Mouse (Mus musculus): ENCODE results near the gene Krt77. TPM values are rescaled to one million over a fixed set of nuclear protein-coding genes. Genes with fewer than 3 reads are reported as not detected.

The Krt77 gene
- total RNA-seq (2022), result 10 to 100 TPM; 12.2 to 16.2 (median 14.6) TPM

DNA sequence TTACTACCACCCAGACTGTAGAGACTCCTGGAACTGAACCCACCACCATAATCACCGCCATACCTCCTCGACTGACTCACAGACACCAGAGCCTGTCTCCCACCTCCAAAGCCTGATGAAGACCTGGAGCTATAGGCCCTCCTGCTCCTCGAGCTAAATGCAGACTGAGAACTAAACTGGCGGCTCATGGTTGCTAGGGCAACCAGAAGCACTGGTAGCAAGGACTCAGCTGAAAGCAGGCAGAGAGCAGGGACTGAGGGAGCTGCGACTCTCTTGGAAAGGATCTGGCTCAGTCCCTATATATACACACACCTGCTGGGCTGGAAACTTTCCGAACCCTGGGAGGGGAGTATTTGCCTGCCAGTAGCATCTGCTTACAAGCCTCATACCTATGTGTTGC, at the start of gene Krt77:
Gene Krt77 (minus strand): TSS at position 275 of the 400 bp plus-strand sequence.
- peak; percentile 68 to 76 for DNase-seq (ENCODE audit: low spot score in 2 of 2)

DNA sequence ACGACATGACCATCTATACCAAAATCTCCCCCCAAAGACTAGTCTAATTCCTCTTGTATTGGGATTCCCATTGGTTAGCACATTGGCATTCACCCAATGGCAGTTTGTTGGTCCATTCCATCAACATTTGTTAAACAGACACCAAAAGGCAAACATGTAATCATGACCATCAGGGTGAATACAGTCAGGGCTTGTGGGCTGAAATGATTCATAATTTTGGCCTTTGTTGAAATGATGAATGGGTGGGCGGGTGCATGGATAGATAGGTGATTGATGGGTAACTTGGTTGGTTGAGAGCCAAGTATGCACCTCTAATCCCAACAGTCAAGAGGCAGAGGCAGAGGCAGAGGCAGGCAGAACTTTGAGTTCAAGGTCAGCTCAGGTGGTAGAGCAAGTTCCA, 46.6 kb upstream of the Krt77 start:
- no peak for DNase-seq (ENCODE audit: low spot score in 2 of 2)

DNA sequence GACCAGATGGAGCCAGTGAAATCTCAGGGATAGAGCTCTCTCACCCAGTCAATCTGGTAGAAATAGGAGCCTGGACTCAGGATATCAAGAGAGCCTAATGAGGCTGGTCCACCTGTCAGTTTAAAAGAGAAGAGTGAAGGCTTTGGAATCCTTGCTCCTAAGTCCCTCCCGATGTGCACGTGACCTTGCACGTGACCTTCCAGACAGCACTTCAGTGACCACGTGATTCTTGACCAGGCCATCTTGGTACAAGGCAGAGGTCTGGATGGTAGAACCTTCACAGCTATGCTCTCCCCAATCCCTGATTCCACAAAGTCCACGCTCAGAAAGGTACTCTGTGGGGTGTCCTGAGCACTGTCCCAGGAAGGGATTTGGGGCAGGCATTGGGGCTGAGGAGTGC, 35.3 kb upstream of the Krt77 start:
- DNase-seq (ENCODE audit: low spot score in 2 of 2), result no peak

DNA sequence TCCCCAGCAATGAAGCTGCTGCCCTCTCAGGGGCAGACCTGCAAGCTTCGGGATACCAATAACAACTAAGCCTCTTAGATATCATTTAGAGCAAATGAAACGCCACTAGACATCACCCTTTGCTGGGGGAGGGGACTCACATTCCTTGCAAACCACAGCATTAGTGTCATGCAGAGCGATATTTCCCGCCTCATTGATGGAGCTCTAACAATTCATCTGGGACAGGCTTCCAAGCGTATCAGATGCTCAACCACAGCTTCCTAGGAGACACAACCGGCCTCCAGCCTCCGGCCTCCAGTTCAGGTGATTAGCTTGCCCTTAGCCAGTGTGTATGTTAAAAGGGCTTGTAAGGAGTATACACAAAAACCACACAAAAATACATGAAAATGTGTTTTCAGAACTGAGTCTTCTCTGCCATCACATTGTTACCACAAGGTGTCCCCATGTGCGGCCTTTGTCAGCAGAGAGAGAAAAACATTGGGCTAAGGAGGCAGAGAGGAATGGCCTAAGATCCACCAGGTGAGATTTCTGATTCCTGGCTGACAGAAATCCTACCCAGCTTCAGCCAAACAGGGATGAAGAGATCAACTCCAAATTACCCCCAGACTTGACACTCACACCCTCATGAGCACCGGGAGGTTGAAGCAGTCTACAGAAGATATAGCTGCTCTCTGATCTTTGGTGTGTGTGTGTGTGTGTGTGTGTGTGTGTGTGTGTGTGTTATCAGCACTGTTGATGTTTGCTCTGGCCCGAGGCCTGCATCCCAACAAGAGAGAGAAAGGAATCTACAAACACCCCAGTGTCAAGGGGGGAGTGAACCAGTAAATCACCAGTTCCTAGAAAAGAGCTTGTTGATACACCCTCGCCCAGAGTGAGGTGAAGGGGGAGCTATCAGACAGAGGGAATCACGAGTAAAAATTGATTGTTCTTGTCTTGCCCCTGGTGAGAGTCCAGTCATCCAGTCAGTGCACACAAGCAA, 33.0 kb upstream of the Krt77 start:
- no peak for DNase-seq (ENCODE audit: low spot score in 2 of 2)

DNA sequence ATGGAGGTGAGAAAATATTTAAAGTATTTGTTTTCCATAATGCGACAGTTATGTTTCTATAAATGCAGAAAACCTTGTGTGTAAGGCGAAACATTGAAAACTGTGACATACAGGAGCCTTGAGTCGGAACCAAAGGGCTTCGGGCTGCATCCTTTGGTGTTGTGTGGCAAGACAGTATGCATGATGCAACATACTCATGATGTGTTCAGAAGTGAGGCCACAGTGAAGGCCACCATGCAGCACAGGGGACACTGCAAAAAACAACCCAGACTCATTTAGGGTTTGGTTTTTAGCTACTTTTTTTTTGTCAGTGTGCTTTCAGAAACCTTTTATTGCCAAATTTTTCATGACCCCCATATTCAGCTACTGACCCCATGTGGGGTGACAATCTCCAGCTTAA, 25.7 kb upstream of the Krt77 start:
- DNase-seq (ENCODE audit: low spot score in 2 of 2), result no peak

DNA sequence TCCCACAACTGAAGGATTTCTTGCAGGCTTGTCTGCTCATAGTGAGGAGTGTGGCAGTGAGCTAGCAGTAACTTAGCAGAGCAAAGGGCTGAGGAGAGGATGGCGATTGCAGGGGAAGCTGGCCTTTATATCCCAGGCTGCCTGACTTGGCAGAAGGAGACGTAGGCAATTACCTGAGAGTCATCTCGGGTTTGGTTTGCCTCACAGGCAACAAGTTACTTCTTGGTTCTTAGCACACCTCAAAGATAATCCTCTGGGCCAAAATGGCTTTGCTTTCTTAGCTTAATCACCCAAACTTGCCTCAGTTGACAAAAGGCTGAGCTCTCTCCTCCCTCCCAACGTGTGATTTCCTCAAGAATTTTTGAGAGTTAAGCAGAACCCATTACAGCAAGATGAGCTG, 23.3 kb upstream of the Krt77 start, which contains the start of gene Krt76:
Gene Krt76 (minus strand): TSS at position 101 of the 400 bp plus-strand sequence.
- DNase-seq (ENCODE audit: low spot score in 2 of 2), result no peak

DNA sequence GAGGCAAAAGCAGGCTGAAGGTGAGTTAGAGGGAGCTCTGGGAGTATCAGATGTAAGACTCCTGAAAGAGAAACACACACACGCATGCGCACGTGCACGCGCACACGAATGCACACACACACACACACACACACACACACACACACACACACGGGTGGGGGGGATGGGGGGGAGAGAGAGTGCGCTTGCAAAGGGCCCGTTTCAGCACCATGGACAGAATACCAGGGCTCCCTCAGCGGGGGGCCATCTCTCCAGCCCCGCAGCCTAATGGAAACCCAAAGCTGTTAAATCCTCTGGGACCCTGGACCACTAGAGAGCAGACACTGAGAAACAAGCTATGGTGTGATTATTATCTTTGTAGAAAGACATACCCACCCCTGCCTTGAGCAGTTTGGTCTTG, 10.3 kb upstream of the Krt77 start:
- DNase-seq (ENCODE audit: low spot score in 2 of 2), result no peak

DNA sequence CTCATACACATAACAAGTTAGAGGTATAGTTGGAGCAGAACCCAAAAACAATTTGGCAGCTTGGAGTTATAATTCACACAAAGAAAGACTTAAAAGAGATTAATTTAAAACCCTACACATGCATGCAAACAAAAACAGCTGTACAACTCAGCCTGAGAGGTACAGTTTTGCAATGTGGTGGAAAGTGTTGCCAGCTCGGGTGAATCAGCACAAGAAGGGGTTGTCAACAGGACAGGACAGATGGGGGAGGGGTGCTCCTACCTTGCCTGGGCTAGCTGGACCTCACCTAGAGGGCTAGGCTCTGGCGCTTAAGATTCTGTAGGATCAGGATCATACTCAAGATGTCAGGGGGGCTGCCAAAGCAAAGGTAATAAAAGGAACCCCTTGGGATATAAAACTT, 8.5 kb upstream of the Krt77 start:
- no peak for DNase-seq (ENCODE audit: low spot score in 2 of 2)

DNA sequence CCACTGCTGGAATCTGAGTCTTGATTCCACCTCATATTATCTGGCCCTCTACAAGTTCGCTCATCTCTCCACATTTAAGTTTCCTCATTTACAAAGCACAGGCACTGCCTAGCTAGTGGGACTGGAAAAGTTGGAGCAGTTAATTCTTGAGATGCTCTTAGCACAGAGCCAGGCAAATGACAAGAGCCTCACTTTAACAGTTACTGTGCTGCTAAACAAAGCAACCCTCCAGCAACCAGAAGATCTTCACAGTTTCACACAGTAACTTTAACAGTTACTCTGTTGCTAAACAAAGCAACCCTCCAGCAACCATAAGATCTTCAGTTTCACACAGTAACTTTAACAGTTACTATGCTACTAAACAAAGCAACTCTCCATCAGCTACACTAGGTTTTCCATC, 4.9 kb upstream of the Krt77 start:
- no peak for DNase-seq (ENCODE audit: low spot score in 2 of 2)

DNA sequence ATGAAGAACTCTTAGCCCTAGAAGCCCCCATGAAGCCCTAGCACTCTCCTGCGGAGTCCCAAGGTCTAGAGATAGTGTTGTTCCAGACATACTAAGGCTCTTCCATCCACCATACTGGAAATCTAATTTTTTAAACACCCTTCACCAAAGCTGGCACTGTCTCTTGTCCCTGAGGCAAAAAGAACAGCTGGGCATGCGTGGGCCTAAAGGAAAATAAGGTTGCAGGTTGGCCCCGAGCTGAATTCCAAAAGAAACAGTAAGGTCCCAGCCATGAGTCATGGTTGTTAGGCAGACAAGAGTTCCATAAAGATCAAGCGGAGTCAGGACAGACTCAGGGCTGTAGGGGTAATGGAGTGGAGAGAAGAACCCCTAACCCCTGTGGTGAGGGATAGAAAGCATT, 3.7 kb upstream of the Krt77 start:
- DNase-seq (ENCODE audit: low spot score in 2 of 2), result no peak

DNA sequence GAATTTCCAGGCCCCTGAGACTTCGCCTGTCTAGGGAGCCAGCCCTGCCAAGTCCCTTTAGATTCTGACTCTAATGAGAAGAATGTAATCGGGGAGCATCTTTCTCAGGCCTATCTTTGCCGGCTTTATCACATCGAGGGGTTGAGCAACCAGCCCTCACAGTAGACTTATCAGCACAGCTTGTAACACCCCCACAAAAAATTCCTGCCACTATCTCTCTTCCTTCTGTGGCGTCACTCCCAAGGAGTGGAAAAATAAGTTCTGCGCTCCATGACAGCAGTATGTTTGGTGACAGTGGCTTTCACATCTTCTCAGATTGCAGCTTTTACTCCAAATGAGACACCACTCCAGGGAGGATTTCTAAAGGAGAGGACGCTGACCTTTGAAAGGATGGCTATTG, 2.8 kb downstream of the Krt77 start:
- peak; percentile 37 to 48 for DNase-seq (ENCODE audit: low spot score in 2 of 2)

DNA sequence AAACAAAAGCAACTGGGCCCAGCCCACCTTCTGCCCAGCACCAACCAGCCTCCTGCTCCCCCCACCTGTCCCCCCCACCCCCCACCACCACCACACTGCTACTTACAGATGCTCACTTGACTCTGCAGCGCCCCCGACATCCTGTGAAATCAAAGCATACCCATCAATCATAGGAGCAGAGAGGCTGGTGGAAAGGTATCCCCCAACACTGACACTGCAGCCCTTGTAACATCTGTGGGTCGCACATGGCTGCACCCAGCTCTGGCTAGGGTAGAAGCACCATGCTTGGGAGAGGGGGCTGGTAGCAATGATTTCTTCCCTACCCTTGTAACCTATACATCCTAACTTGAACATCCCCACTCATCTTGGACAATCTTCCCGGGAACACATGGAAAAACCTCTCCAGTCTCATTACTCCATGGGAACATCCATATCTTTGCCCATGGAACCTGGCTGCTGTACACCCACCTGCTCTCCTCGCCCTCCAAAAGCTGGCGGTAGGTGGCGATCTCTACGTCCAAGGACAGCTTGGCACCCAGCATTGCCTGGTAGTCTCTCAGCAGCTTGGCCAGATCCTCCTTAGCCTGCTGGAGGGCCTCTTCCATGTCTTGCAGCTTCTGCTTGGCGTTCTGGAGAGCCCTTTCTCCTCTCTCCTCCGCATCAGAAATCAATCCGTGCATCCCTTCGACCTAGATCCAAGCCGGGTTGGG, 8.9 kb downstream of the Krt77 start:
- DNase-seq (ENCODE audit: low spot score in 2 of 2), result no peak

DNA sequence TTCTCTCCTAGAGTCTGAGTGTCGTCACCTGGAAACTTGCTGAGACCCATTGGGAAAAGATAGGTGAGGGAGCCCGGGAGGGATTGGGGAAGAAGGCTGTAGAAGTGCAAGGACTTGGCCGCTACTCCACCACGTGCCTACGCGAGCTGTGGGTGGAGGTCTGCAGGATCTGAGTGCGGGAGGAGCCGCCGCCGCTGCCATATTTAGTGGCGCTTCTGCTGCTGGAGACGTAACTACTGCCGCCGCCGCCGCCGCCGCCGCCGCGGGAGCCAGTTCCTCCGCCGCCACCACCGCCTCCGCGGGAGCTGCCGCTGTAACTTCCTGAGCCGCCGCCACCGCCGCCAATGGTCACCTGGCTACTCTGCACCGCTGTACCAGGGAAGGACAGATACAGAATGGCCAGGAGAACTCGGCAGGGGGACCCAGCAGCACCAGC, 9.8 kb downstream of the Krt77 start:
- DNase-seq (ENCODE audit: low spot score in 2 of 2), result peak in 1 of 2 experiments; percentile 43

DNA sequence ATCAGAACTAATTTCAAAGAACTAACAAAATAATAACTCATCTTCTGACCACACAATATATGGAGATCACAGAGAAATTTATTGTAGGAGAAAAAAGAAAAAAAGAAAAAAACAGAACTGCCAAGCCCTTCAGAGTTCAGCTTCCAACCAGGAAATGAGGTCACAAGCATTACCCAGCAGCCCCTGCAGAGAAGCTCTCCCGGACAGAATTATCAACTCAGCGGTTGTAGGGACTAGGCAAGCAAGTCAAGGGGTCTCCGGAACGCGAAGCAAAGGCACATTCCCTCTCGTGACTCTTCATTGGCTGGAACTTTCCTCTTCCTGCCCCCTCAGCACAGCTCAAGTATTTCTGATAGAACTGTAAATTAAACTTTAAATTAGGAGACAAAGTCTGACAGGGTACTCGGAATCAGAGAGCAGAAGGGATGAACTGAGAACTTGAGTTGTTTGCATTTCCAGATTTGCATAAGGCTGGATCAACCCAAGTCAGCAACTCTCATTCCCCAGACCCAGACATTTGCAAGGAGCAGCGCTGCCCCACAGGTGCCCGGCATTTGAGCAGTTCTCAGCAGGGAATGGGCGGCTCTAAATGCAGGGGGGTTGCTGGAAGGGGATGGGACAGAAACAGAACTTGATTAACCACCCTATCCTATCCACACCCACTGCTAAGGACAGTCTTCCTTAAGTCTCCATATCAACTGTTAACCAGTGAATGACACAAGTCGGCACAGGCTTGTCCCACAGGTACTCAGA, 10.7 kb downstream of the Krt77 start:
- no peak for DNase-seq (ENCODE audit: low spot score in 2 of 2)

DNA sequence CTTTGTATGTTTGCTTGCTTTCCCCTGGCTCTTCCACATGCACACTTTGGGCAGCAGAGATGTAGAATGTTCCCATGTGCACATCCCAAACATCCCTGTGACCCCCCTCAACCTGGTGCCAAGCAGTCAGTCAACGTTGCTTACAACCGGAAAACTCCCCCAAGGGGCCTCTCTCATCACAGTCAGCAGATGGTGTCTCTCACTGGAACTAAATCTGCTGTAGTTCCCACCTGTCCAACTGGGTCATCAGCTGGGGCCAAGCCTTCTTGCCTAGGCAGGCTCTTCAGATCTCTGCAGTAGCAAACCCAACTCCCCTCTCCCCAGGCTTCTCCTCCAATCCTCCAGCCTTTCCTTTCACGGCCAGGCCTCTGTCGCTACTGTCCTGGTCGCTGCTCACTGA, 12.8 kb downstream of the Krt77 start:
- DNase-seq (ENCODE audit: low spot score in 2 of 2), result no peak

DNA sequence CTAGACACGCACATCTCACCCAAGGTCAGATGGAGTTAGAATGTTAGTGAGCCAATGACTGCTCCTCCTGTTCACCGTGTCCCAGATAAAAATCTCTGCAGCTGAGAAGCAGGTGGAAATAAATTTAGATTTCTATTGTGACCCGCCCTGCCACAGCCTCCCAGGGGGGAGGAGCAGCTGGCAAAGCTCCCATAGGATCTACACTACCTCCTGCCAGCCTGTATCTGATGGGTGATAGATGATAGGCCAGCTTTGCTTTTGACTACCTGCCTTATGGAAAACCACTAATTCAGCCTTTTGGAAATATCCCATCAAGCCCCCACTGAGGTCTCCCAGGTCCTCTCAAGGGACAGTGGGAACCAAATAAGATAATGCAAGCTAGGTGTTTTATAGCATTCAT, 13.8 kb downstream of the Krt77 start:
- no peak for DNase-seq (ENCODE audit: low spot score in 2 of 2)

DNA sequence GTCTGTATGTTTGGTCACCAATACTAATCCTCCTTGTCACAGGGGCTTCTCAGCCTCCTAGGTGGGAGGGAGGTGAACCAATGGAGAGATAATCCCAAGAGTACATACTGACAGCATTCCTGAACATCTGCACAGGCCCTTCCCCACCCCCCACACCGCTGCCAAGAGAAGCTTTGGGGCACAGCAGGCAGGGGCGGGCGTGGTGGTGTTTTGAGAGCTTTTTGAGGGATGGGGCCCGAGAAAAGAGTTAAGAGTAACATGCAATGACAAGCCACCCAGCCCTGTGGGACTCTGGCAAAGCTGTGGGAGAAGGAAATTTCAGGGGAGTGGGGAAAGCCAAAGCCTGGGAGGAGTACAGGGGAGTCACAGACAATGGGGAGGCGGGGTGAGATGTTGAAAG, 15.2 kb downstream of the Krt77 start:
- DNase-seq (ENCODE audit: low spot score in 2 of 2), result no peak

DNA sequence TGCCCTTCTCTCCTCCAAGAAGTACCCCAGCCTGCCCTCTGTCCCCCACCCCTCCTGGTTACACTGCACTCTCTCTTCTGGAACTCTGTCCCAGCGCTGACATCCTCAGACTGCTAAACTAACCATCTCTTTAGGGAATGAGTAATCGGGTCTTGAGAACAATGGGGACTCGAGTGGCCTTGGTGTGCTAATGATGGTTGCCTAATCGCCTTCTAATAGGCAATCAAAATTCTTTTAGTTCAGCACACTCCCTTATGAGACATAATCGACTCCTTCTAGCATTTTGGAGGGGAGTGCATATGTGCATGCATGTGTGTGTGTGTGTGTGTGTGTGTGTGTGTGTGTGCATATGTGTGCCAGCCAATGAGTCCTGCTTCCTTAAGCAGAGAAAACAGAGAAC, 16.9 kb downstream of the Krt77 start:
- DNase-seq (ENCODE audit: low spot score in 2 of 2), result no peak

DNA sequence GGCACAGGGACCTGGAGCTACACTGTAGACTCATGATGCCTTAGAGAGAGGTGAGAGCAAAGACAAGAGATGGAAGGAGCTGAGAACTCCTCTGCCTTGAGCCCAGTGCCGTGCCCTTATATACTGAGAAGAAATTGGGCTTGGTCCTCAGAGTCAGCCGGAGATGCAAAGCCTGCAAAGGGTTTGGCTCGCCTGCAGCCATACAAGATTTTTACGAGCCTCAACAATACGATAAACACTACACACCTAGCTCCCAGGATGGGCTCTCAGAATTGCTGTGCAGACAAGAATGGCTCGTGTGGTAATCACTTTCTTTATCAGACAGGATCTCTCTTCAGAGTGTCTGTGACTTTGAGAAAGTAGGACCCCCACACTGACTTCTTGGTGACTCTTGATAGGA, 18.8 kb downstream of the Krt77 start, which contains the start of gene Krt1:
Gene Krt1 (minus strand): TSS at position 101 of the 400 bp plus-strand sequence.
- no peak for DNase-seq (ENCODE audit: low spot score in 2 of 2)

DNA sequence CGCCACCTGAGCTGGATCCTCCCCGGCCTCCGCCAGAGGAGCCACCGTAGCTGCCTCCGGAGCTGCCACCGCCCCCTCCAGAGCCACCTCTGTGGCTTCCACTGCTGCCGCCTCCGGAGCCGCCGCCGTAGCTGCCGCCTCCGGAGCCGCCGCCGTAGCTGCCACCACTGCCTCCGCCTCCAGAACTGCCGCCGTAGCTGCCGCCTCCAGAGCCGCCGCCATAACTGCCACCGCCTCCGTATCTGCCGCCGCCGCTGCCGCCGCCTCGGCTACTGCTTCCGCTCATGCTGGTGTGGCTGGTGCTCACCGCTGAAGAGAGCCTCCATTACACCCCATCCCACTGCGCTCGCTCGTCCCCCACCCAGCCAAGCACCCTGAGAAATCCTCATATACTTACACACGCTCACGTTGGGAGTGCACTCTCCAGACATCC, 23.5 kb downstream of the Krt77 start:
- DNase-seq (ENCODE audit: low spot score in 2 of 2), result peak in 1 of 2 experiments; percentile 62

DNA sequence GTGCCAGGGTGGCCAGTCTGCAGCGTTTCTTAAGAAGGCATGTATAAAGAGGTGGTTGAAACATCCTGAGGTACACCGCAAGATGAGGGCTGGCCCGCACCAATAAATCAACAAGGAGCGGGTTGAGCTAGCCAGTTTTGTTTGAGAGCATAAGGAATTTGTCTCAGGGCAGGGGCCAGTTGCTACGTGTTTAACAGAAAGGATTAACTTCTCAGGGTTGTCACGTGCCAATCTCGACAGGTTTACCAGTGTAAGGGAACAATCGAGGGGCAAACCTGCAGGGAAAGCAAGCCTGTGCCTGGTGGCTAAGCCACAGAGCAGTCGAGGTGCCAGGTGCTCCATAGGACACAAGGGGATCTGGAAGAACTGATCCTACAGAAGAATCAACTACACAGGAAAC, 26.3 kb downstream of the Krt77 start:
- DNase-seq (ENCODE audit: low spot score in 2 of 2), result no peak
